Mouse (Mus musculus): ENCODE results near the gene Rnf17.

Rnf17 gene

GRCm38 (mm10) chr14:56512084-56512483 is 109.7 kb downstream of the Rnf17 start:
- DNase-seq (ENCODE audit: low spot score), result no peak

GRCm38 (mm10) chr14:56514775-56515174 is 112.4 kb downstream of the Rnf17 start:
- DNase-seq (ENCODE audit: low spot score), result no peak

- DNase-seq (ENCODE audit: low spot score), result no peak
These were observed 128.4 kb downstream of the Rnf17 start for GRCm38 (mm10) chr14:56530788-56531187.

- DNase-seq (ENCODE audit: low spot score), result no peak
These were observed 142.6 kb downstream of the Rnf17 start for GRCm38 (mm10) chr14:56544946-56545345.

- no peak for DNase-seq (ENCODE audit: low spot score)
These were observed 143.1 kb downstream of the Rnf17 start for GRCm38 (mm10) chr14:56545491-56545890.

- DNase-seq (ENCODE audit: low spot score), result no peak
These were observed 148.6 kb downstream of the Rnf17 start for GRCm38 (mm10) chr14:56550960-56551359.

GRCm38 (mm10) chr14:56552924-56553323 is 150.5 kb downstream of the Rnf17 start:
- no peak for DNase-seq (ENCODE audit: low spot score)

GRCm38 (mm10) chr14:56553331-56553730 is 150.9 kb downstream of the Rnf17 start:
- no peak for DNase-seq (ENCODE audit: low spot score)

GRCm38 (mm10) chr14:56554716-56555115 is 152.3 kb downstream of the Rnf17 start:
- DNase-seq (ENCODE audit: low spot score), result no peak

GRCm38 (mm10) chr14:56559134-56559533 is 156.8 kb downstream of the Rnf17 start:
- DNase-seq (ENCODE audit: low spot score), result no peak

- no peak for DNase-seq (ENCODE audit: low spot score)
These were observed 165.1 kb downstream of the Rnf17 start for GRCm38 (mm10) chr14:56567476-56567875.

GRCm38 (mm10) chr14:56569041-56569440 is 166.7 kb downstream of the Rnf17 start:
- DNase-seq (ENCODE audit: low spot score), result no peak

GRCm38 (mm10) chr14:56571310-56572093 is 169.1 kb downstream of the Rnf17 start:
- DNase-seq (ENCODE audit: low spot score), result peak; percentile 94

- no peak for DNase-seq (ENCODE audit: low spot score)
These were observed 170.2 kb downstream of the Rnf17 start for GRCm38 (mm10) chr14:56572546-56572945.
